Comparison of ENCODE assay signal across 23 mouse cellular contexts in genomic region chr10:99654284-99654683, GRCm38 (mm10).
A peak's percentile ranks its signal among the peaks of the same experiment; 100 is the strongest.
DNase-seq lines count a peak whose midpoint lies in the region; ATAC-seq and TF ChIP-seq lines count a peak whose summit lies in the region.
"Had no signal": no experiment of that assay in that cellular context is flagged by ENCODE, and none has a peak within 500 bp of the region (broad histone marks: within the 10 kb centered on the region; RNA-seq: fewer than 3 reads in every experiment).

No protein-coding gene starts in this region.

- H3K9ac ChIP-seq in forebrain, embryonic 13.5 days = no peak overlapping the region
- H3K9ac ChIP-seq in forebrain, embryonic 11.5 days (ENCODE audit: low read length) = no peak overlapping the region
- no peak overlapping the region for H3K9ac ChIP-seq in forebrain, embryonic 16.5 days (replicated peaks; ENCODE audit: low read depth, low read length)
- no peak overlapping the region for H3K9ac ChIP-seq in forebrain, embryonic 15.5 days (replicated peaks)
- H3K9ac ChIP-seq in forebrain, postnatal 0 days = no peak overlapping the region

- no peak for DNase-seq in forebrain, embryonic 11.5 days (ENCODE audit: low spot score)
- no peak for DNase-seq in forebrain, postnatal 0 days
- DNase-seq in forebrain, embryonic 10.5 days (ENCODE audit: extremely low spot score, low spot score) = no peak
- DNase-seq in brain, adult 2 months (ENCODE audit: low read depth, low spot score) = peak; percentile 8
- DNase-seq in heart, adult 8-10 months (ENCODE audit: low spot score) = no peak
- DNase-seq: adrenal gland, adult 2 months; adrenal gland, adult 8-10 months; adrenal gland, postnatal 10 days; adrenal gland, postnatal 14 days; adrenal gland, postnatal 25 days; adrenal gland, postnatal 36 days; B cell, adult 2 months; cerebellum, adult 11 months; cerebellum, adult 11-12 months; cerebellum, adult 18-20 months had no signal

- no peak overlapping the region for H3K4me3 ChIP-seq in forebrain, embryonic 13.5 days
- H3K4me3 ChIP-seq in forebrain, embryonic 11.5 days (ENCODE audit: low read depth, low read length) = no peak overlapping the region
- H3K4me3 ChIP-seq in forebrain, embryonic 16.5 days (replicated peaks; ENCODE audit: low read length) = no peak overlapping the region
- no peak overlapping the region for H3K4me3 ChIP-seq in forebrain, embryonic 15.5 days
- H3K4me3 ChIP-seq in forebrain, postnatal 0 days (ENCODE audit: low read depth, low read length) = no peak overlapping the region
- H3K4me3 ChIP-seq in forebrain, embryonic 10.5 days = no peak overlapping the region

- no peaks in the 10 kb centered on the region for H3K4me1 ChIP-seq in forebrain, embryonic 13.5 days
- no peaks in the 10 kb centered on the region for H3K4me1 ChIP-seq in forebrain, embryonic 11.5 days (replicated peaks; ENCODE audit: control insufficient read depth, insufficient read depth, low read length)
- H3K4me1 ChIP-seq in forebrain, embryonic 16.5 days (replicated peaks; ENCODE audit: control insufficient read depth, insufficient read depth, low read length) = no peaks in the 10 kb centered on the region
- H3K4me1 ChIP-seq in forebrain, embryonic 15.5 days = no peaks in the 10 kb centered on the region
- no peaks in the 10 kb centered on the region for H3K4me1 ChIP-seq in forebrain, postnatal 0 days (ENCODE audit: insufficient read depth)
- H3K4me1 ChIP-seq in forebrain, embryonic 10.5 days = no peaks in the 10 kb centered on the region

- no peak overlapping the region for H3K27ac ChIP-seq in forebrain, embryonic 13.5 days
- no peak overlapping the region for H3K27ac ChIP-seq in forebrain, embryonic 11.5 days (ENCODE audit: low read depth, low read length)
- H3K27ac ChIP-seq in forebrain, embryonic 16.5 days (ENCODE audit: low read length) = no peak overlapping the region
- H3K27ac ChIP-seq in forebrain, embryonic 15.5 days (replicated peaks) = no peak overlapping the region
- no peak overlapping the region for H3K27ac ChIP-seq in forebrain, postnatal 0 days (ENCODE audit: low read depth, low read length)
- no peak overlapping the region for H3K27ac ChIP-seq in forebrain, embryonic 10.5 days

- H3K4me2 ChIP-seq in forebrain, embryonic 13.5 days = no peak overlapping the region
- H3K4me2 ChIP-seq in forebrain, embryonic 11.5 days (ENCODE audit: low read depth, low read length, severe bottlenecking) = no peak overlapping the region
- H3K4me2 ChIP-seq in forebrain, embryonic 16.5 days (ENCODE audit: low read length) = no peak overlapping the region
- no peak overlapping the region for H3K4me2 ChIP-seq in forebrain, embryonic 15.5 days (replicated peaks)
- no peak overlapping the region for H3K4me2 ChIP-seq in forebrain, postnatal 0 days (ENCODE audit: low read depth)

- 78% methylated on average over 4 of the region's 4 CpGs for WGBS in forebrain, embryonic 13.5 days
- 79% methylated on average over 4 of the region's 4 CpGs for WGBS in forebrain, embryonic 11.5 days
- WGBS in forebrain, embryonic 16.5 days = 85% methylated on average over 4 of the region's 4 CpGs
- 82% methylated on average over 4 of the region's 4 CpGs for WGBS in forebrain, embryonic 15.5 days
- 84% methylated on average over 4 of the region's 4 CpGs for WGBS in forebrain, postnatal 0 days
- WGBS in forebrain, embryonic 10.5 days = 90% methylated on average over 4 of the region's 4 CpGs

- H3K27me3 ChIP-seq in forebrain, embryonic 13.5 days = no peaks in the 10 kb centered on the region
- no peaks in the 10 kb centered on the region for H3K27me3 ChIP-seq in forebrain, embryonic 11.5 days (ENCODE audit: control insufficient read depth, insufficient read depth, low read length)
- no peaks in the 10 kb centered on the region for H3K27me3 ChIP-seq in forebrain, embryonic 16.5 days (replicated peaks; ENCODE audit: control insufficient read depth, insufficient read depth, low read length)
- H3K27me3 ChIP-seq in forebrain, embryonic 15.5 days = no peaks in the 10 kb centered on the region
- H3K27me3 ChIP-seq in forebrain, postnatal 0 days (ENCODE audit: insufficient read depth, low read length) = no peaks in the 10 kb centered on the region
- H3K27me3 ChIP-seq in forebrain, embryonic 10.5 days (ENCODE audit: poor library complexity, severe bottlenecking) = no peaks in the 10 kb centered on the region
- H3K27me3 ChIP-seq: CH12.LX had no signal

- no peaks in the 10 kb centered on the region for H3K36me3 ChIP-seq in forebrain, embryonic 13.5 days (ENCODE audit: poor library complexity, severe bottlenecking)
- H3K36me3 ChIP-seq in forebrain, embryonic 11.5 days (ENCODE audit: control insufficient read depth, insufficient read depth, low read length) = no peaks in the 10 kb centered on the region
- H3K36me3 ChIP-seq in forebrain, embryonic 16.5 days (ENCODE audit: control insufficient read depth, insufficient read depth) = no peaks in the 10 kb centered on the region
- no peaks in the 10 kb centered on the region for H3K36me3 ChIP-seq in forebrain, embryonic 15.5 days
- H3K36me3 ChIP-seq in forebrain, postnatal 0 days (ENCODE audit: insufficient read depth) = no peaks in the 10 kb centered on the region
- no peaks in the 10 kb centered on the region for H3K36me3 ChIP-seq in forebrain, embryonic 10.5 days (replicated peaks)
- H3K36me3 ChIP-seq: G1E had no signal

- H3K9me3 ChIP-seq in forebrain, embryonic 13.5 days (replicated peaks) = no peaks in the 10 kb centered on the region
- no peaks in the 10 kb centered on the region for H3K9me3 ChIP-seq in forebrain, embryonic 11.5 days (ENCODE audit: control insufficient read depth, low read length)
- no peaks in the 10 kb centered on the region for H3K9me3 ChIP-seq in forebrain, embryonic 16.5 days (ENCODE audit: control insufficient read depth, low read length)
- no peaks in the 10 kb centered on the region for H3K9me3 ChIP-seq in forebrain, embryonic 15.5 days
- H3K9me3 ChIP-seq in forebrain, postnatal 0 days (ENCODE audit: low read length) = no peaks in the 10 kb centered on the region
- H3K9me3 ChIP-seq in forebrain, embryonic 10.5 days = no peaks in the 10 kb centered on the region
- H3K9me3 ChIP-seq: G1E had no signal

- peak; percentile 53; the same call in 1 of the 2 replicates for ATAC-seq in forebrain, embryonic 13.5 days
- ATAC-seq in forebrain, embryonic 11.5 days (replicated peaks; ENCODE audit: low FRiP score) = no peak
- ATAC-seq in forebrain, embryonic 16.5 days = peak; percentile 74
- ATAC-seq in forebrain, embryonic 15.5 days (replicated peaks) = no peak
- ATAC-seq in forebrain, postnatal 0 days = peak; percentile 80; the same call in 1 of the 2 replicates
- ATAC-seq: activated CD4-positive, CD25-positive, alpha-beta regulatory T cell, adult 4 months; CD4-positive, CD25-positive, alpha-beta regulatory T cell, adult 4 months; Patski had no signal

- no peak for TF ChIP-seq CTCF in forebrain, postnatal 0 days (IDR thresholded peaks at IDR 0.05; ENCODE audit: low read depth)

Comparison
In these comparisons a context has a peak if more than half of its experiments do, and no peak if none do; other contexts are left out.
1. ATAC-seq: peak in forebrain, embryonic 13.5 days (single experiment), forebrain, embryonic 16.5 days (single experiment) and forebrain, postnatal 0 days (single experiment); none in forebrain, embryonic 11.5 days (single experiment) and forebrain, embryonic 15.5 days (single experiment).